Mouse (Mus musculus): ENCODE results near the gene Nip7. TPM values are rescaled to one million over a fixed set of nuclear protein-coding genes. Genes with fewer than 3 reads are reported as not detected.
"Not testable (repeated sequence)": the region's sequence is repeated elsewhere in the genome, so short reads cannot be mapped to it uniquely, and the experiment has no call there.

The Nip7 gene
- total RNA-seq (2021): 10 to 100 TPM; 14.7 to 18.5 TPM
- long read RNA-seq, experiment 1, transcript Nip7-201 (5 exons, 3,036 nt): major isoform, 16 of 16 reads
- long read RNA-seq, experiment 1, partial matches to known transcripts: 0 of 16 reads
- long read RNA-seq, experiment 1, other reads (novel, unspliced or antisense): 0 of 16 reads
- long read RNA-seq, experiment 2, transcript Nip7-201 (5 exons, 3,036 nt): major isoform, 9 of 10 reads
- long read RNA-seq, experiment 2, partial matches to known transcripts: 1 of 10 reads
- long read RNA-seq, experiment 2, other reads (novel, unspliced or antisense): 0 of 10 reads

DNA sequence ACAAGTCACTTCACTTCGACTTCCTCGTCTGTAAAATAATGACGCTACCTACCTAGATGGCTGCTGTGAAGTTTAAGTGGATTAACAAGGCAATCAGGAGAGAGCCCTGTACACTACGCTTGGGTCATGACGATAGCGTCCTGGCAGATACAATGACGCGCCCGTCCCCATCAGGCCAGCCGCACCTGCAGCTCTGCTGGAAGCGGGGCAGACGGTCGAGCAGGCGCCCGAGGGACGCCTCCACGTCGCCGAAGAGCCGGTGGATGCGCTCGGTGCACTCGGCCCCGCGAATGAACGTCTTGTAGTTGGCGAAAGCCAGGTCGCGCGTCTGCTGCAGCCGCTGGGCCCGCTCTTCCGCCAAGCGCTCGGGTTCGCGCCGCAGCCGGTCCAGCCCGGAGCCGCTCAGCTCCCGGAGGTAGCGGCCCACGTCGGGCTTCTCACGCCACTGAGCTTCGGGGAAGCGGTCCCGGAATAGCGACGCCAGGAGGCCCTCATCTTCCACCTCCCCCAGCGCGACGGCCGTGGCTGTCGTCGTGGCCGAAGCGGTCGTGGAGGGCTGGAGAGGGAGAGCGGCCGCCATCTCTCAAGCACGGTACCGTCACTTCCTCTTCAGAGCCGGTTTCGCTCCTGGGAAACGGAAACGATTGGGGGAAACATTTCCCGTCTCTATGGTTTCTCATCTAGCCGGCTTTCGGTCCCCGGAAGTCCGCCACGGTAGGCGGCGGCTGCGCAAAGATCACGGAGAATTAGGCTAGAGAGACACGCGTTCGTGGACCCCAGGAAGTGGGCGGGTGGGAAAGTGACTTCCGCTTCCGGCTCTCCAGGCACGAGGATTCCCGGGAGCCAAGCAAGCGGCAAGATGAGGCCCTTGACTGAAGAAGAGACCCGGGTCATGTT, at the start of gene Nip7, which contains the start of gene Cog8:
Gene Nip7 (plus strand): TSS at position 802 of the 897 bp plus-strand sequence.
Gene Cog8 (minus strand): TSS at position 614 of the 897 bp plus-strand sequence.
- peak; percentile 96 for DNase-seq

DNA sequence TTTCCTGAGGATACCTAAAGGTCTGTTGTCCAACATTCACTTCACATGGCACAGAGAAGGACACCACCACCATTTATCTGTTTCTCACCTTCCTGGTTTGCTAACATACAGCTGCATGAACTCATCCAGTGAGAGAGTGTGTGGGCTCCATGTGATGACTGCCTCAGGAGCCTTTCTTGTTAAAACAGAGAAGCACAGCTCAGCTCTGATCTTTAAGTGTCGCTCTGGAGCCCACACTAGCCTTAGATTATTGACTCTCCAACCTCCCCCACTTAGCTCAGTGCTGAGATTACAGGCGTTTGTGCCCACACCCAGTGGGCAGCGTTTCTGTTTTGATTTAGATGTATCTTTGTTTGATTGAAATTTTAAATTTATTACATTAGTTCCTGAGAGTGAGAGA, 48.9 kb upstream of the Nip7 start:
- no peak for DNase-seq

DNA sequence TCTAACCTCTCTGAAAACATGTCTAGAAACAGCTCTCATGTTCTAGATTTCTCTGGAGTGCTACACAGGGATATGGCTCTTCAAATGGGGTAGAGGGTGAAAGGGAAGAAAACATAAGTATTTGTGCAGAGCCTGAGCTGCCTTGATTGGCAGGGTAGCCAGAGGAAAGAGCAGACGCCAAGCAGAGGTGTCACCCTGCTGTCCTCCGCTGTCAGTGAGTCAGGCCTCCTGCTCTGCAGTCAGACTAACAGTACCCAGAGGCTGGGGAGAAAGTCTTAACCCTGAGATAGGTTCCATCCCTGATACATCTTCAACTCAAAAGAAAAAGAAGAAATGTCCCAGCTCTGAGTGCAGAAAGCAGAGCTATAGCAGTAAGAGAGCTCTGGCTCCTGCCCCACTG, 44.0 kb upstream of the Nip7 start:
- no peak for DNase-seq

DNA sequence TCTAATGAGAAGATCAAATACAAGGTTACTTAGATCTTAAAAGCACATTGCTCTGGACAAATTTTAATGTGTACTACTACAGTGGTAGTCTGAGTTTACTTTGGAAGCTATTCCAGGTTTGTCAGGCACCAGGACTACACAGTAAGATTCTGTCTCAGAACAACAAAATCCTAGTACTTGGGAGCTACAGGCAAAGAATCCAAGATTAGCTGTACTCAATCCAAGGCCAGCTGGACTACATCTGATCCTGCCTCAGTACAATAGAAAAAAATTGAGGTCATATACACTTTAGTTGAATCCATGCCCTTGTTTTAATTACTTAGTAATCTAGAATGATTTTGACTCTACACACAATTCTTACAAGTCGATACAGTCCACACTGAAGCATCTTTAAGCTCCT, 41.8 kb upstream of the Nip7 start:
- no peak for DNase-seq

DNA sequence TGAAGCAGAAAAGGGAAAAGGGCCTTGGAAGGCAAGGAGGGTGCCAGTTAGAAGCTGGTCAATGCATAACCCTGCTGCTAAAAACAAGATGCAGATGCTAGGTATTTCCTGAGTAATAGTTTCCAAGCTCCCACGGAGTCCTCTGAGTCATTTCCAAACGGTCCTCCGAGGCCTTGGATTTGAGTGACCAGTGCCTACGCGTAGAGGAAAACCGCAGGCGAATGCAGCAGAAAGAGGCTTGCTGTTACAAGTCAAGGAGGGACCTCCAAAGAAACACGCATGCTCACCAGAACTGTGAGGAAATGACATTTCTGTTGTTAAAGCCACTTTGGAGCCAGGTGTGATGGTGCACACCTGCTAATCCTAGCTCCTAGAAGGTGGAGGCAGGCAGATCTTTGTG, 33.2 kb upstream of the Nip7 start:
- DNase-seq: no peak

DNA sequence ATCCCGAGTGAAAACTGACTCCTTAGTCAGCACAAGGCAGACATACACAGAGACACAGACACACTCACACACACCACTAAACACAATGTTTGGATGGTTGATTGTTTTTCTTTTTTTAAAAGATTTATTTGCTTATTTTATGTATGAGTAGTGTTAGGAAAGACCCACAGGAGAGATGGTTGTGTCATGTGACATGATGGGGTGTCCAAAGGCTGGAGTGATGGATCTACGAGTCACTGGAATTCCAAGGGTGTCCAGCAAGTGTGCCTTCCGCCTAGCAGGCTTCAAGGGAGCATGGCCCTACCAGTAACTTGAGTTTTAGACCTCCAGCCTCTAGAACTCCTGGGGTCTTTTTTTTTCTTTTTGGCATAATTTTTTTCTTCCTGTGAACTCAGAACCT, 27.4 kb upstream of the Nip7 start:
- no peak for DNase-seq

DNA sequence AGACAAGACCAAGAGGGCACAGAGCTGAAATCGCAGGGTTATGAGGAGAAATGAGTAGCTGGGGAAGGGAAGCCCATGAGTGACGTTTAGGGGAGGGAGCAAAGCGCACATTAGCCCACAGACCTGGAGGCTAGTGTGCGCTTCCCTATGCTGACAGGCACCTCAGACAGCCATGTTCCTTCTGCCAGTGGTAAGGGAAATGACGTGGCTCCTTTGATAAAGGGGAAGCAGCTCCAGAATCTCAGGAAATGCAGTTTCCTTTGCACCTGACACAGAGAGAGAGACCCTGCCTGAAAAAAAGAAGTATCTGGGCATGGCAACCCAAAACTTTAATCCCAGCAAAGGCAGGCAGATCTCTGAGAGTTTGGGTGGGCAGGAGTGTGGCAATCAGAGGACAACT, 26.6 kb upstream of the Nip7 start:
- DNase-seq: no peak

- DNase-seq: peak; percentile 97
Measured at GRCm38 (mm10) chr8:107030650-107031576, 25.8 kb upstream of the Nip7 start, which contains the start of gene Vps4a. TSS of gene Vps4a (plus strand) at chr8:107031222.

DNA sequence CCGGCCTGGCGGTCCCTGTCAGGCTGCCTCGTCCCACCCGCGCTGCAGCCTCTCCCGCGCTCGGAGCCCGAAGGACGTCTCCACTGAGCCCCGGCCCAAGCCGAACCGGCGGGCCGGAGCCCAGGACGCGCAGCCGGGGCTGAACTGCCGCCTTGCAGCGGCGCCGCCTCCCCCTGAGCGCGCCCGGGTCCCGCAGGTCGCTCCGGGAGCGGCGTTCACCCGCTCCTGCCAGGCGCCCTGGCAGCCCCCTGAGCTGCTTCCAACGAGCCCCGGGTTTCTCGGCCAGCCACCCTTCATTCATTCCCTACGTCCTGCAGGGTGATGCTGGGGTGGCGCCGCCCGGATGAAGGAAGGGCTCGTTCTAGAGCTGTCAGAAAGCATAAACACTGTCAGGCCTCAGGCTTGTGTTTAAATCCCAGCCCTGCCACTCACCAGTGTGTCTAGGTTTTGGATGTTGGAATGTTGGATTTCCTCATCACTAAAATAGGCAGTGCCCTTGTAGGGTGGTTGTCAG, 25.0 kb upstream of the Nip7 start:
- no peak for DNase-seq

GRCm38 (mm10) chr8:107033609-107034008, 23.1 kb upstream of the Nip7 start:
- not testable (repeated sequence) for DNase-seq

DNA sequence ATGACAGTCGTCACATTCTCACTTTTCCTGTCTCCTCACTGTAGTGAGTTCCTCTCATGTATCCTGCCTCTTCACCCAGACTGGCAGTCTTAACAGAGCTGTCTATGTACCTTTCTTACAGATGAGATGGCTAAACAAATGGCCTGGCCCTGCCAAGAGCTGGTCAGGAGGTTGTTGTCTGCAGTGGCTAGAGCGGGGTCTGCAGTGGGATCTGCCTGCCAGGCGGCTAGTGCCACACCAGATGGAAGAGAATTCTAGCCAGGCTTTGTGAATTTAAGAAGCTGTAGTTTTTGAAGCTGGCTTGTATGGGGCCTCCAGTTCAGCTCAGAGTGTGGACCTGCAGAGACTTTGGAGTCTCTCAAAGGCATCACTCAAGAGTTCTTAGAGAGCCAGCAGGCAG, 21.0 kb upstream of the Nip7 start:
- DNase-seq: no peak

DNA sequence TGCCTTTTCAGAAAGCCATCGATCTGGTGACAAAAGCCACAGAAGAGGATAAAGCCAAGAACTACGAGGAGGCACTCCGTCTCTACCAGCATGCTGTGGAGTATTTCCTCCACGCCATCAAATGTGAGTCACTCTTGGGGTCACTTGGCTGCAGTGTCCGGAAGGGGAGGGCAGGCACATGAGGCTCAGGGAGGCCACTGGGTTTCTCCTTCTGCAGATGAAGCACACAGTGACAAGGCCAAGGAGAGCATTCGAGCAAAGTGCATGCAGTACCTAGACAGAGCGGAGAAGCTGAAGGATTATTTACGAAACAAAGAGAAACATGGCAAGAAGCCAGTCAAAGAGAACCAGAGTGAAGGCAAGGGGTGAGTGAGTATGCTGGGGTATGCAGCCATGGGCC, 20.1 kb upstream of the Nip7 start:
- no peak for DNase-seq

GRCm38 (mm10) chr8:107040632-107041031, 16.0 kb upstream of the Nip7 start:
- DNase-seq: no peak

- no peak for DNase-seq
Measured at GRCm38 (mm10) chr8:107045478-107045877, 11.2 kb upstream of the Nip7 start.

DNA sequence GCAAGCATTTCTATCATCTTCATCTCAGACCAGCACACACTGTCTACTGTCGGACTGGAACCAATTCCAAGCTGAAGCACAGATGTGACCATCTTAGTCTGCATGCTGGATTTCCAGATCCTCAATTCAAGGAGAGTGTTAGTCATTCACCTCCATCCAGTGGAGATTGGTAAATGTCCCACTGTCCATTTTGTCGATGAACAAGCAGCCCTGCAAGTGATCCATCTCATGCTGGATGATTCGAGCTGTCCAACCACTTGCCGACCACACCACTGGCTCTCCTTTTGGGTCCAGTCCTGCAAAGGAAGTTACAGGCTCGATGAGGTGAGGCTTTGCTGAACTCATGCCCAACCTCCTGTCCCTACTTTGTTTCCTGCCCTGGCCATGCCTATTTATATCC, 9.7 kb upstream of the Nip7 start:
- no peak for DNase-seq

- peak; percentile 80 for DNase-seq
Measured at GRCm38 (mm10) chr8:107048061-107048941, 8.4 kb upstream of the Nip7 start, which contains the start of gene Pdf. TSS of gene Pdf (minus strand) at chr8:107048614.

- no peak for DNase-seq
Measured at GRCm38 (mm10) chr8:107049480-107049879, 7.2 kb upstream of the Nip7 start.

- no peak for DNase-seq
Measured at GRCm38 (mm10) chr8:107052046-107052445, 4.6 kb upstream of the Nip7 start.

GRCm38 (mm10) chr8:107056973-107057369, 294 bp downstream of the Nip7 start:
- no peak for DNase-seq

GRCm38 (mm10) chr8:107062613-107063012, 5.9 kb downstream of the Nip7 start:
- no peak for DNase-seq
